Mouse (Mus musculus): ENCODE measurements around the gene Mtg1.

Gene Mtg1

DNA sequence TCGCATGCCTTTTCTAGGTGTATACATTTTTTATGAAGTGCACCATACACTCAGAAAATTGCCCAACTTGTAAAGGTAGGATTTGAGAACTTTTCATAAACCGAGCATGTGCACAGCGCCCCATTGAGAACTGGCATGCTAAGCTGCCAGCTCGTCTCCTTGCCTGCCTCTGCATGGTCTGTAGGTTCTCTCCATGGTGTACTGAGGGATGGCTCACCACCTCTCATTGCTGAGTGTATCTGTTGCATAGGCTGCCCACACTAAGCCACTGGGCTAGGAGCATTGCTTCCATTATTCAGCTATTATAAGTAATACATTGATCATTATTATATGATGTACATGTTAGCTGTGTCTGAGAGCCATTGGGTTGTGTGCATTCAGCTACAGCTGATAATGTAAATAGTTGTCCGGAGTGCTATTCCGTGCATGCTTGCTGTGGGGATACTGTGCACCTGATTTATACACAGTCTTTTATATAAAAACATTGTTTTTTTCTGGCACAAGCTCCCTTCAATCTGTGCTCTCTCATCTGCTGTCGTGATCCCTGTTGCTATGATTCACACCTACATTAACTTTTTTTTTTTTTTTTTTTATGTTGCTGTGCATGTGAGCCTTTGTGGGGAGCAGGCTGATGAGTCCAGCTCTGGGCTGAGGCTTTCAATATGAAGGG is 50.5 kb downstream of the Mtg1 start:
- DNase-seq (ENCODE audit: low read depth, low spot score): no peak

DNA sequence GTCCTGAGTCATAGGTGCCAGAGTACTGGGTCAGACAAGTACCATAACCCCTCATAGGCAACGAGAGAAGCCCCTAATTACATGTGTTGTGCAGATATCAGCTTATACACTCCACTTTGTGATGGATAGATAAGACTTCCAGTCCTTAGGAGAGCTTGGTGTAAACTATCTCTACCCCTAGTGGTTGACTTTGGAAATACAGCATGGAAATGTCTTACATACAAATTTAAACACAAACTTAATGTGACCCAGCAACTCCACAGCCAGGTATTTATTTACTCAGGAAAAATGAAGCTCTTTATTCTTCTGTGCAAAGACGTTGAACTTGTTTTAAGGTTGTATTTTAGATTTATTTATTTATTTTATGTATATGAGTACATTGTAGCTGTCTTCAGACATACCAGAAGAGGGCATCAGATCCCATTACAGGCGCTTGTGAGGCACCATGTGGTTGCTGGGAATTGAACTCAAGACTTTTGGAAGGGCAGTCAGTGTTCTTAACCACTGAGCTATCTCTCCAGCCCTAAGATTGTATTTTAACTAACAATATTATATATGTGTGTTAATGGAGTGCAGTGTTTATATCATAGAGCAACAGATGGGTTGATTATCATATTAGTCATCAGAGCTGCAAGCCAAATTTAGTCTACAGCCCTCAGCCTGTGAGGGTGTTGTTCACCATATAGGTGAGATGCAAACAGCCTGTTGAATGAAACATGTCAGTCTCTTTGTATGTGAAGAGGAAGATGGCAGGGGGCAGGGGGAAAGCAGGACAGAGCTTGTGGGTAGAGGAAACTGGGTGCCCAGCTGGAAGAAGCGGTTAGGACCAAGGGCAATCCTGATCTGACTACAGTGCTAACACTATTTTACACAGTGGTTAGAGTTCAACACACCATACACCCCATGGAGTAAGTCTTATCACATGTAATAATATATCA is 51.3 kb downstream of the Mtg1 start:
- DNase-seq (ENCODE audit: low read depth, low spot score): peak; percentile 73

DNA sequence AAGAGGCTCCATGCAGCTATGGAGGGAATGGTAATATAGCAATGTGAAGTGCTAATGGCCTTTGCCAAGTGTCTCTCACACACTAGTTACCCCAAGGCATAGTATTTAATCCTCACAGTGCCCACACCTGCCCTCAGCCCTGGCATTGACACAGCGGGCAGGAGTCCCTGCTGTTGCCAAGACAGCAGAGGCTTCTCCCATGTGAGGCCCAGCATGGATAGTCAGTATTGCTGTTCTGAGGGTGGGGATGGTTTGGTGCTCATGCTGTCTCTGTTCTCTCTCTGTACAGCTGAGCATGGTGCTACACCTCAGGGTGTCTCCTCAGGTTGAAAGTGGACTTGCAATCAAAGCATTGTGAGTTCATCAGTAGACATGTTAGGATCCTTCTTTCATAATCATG is 53.1 kb downstream of the Mtg1 start:
- DNase-seq (ENCODE audit: low read depth, low spot score): no peak

DNA sequence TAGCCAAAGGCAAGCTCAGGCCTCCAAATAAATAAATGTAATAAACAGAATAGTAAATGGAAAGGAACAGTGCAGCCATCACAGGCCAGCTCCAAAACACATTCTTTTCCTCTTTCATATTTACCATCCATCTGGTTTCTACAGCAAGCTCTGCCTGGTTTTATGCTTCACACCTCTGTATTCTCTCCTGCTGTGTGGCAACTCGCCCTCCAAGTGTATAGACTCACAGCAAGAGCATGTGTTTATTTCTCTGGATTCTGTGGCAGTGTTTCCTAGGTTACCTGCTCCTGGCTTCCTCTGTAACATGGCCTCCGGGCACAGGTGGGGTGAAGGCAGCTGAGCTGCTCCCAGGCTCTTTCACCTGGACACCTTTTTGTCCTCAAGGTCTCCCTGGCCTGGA is 55.1 kb downstream of the Mtg1 start:
- no peak for DNase-seq (ENCODE audit: low read depth, low spot score)

DNA sequence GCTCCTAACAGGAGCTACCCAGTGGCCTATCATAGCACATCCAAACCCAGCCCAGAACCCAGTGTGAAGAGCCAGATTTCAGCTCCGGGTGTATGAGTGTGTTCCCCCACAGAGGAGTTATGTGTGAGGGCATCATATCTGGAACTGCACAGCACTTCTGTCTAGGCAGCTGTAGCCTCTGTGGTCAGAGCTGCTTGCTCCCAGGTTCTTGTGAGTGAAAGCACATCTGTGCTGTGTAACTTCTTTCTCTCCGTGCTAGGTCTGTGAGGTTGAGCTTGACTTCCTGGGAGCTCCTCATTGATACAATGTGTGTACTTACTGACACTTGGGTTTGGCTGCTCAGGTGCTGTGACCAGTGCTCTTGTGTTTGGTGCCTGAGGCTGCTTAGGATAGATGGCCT is 55.5 kb downstream of the Mtg1 start:
- no peak for DNase-seq (ENCODE audit: low read depth, low spot score)

DNA sequence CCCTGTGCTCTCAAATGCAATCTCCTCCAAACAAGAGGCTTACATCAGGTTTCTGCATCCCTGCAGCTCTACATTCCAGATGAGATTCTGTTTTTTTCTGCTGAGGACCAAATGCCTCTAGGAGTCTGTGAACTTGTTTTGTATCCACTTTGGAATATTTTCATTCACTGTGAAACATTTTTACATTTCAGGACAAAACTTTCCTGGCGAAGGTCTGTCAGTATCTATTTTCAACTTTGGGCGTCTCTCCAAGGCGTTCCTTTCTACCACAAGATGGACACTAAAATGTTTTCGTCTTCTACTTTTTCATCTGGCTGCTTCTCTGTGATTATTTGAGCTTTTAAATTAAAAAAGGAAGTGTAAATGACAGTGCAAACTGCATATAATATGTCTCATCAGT is 56.7 kb downstream of the Mtg1 start:
- DNase-seq (ENCODE audit: low read depth, low spot score): no peak

DNA sequence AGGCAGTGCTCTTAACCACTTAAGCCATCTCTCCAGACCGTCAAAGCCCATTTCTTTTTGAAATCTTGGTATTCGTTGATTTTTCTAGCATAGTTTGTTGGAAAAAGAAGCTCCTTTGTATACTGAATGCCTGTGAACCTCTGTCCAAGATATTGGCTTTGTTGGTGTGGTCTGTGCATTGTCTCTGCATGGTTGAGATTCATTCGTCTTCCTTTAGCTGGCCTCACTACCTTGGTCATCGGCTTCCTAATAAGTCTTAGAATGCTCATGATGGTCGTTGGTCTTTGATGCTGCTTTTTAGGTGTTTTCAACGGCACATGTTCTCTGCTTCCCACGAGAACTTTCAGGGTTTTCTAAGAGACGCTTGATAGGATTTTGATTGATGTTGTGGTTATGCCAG is 58.6 kb downstream of the Mtg1 start:
- no peak for DNase-seq (ENCODE audit: low read depth, low spot score)
